Mouse (Mus musculus) intestine, postnatal 0 days (tissue): ENCODE results near the gene Fcrl5. TPM values are rescaled to one million over a fixed set of nuclear protein-coding genes. Genes with fewer than 3 reads are reported as not detected.

ENCODE experiments used
- ATAC-seq: fragments of 200-750 bp; cut with Nextera tagmentation; 2 replicates; pipeline ENCODE4 v1.8.0; 2017; ENCODE audit warnings: mild to moderate bottlenecking, moderate TSS enrichment, moderate library complexity
- H3K27ac ChIP-seq: fragments of 300-500 bp; sonication (generic); 2 replicates; pipeline ENCODE4 v1.5.1; 2014; ENCODE audit warnings: mild to moderate bottlenecking, low read depth, low read length, moderate library complexity
- H3K27me3 ChIP-seq: fragments of 300-500 bp; sonication (generic); replicated peaks from 2 replicates; pipeline ENCODE4 v1.6.1; 2014; ENCODE audit warnings: low read length, mixed read lengths; ENCODE audit not compliant: control insufficient read depth, insufficient read depth
- H3K36me3 ChIP-seq: fragments of 300-500 bp; sonication (generic); 2 replicates; pipeline ENCODE4 v1.6.1; 2014; ENCODE audit warnings: mild to moderate bottlenecking, moderate library complexity; ENCODE audit not compliant: control insufficient read depth, insufficient read depth
- H3K4me1 ChIP-seq: fragments of 300-500 bp; sonication (generic); replicated peaks from 2 replicates; pipeline ENCODE4 v1.6.1; 2014; ENCODE audit warnings: antibody characterized with exemption, low read length, mixed read lengths; ENCODE audit not compliant: control insufficient read depth, insufficient read depth
- H3K4me2 ChIP-seq: fragments of 300-500 bp; sonication (generic); replicated peaks from 2 replicates; pipeline ENCODE4 v1.6.1; 2014; ENCODE audit warnings: low read depth, mild to moderate bottlenecking, moderate library complexity
- H3K4me3 ChIP-seq: fragments of 300-500 bp; sonication (generic); 2 replicates; pipeline ENCODE4 v1.5.1; 2014; ENCODE audit warnings: low read depth, low read length
- H3K9ac ChIP-seq: fragments of 300-500 bp; sonication (generic); 2 replicates; pipeline ENCODE4 v1.6.1; 2014; ENCODE audit warnings: mild to moderate bottlenecking, low read depth, low read length
- H3K9me3 ChIP-seq: fragments of 300-500 bp; sonication (generic); 2 replicates; pipeline ENCODE4 v1.6.1; 2016; ENCODE audit warnings: mixed run types; ENCODE audit not compliant: control insufficient read depth
- CTCF ChIP-seq: sonication (generic); IDR thresholded peaks from 2 replicates; pipeline ENCODE4 v1.5.1; 2016; ENCODE audit warnings: low read depth, mild to moderate bottlenecking, control low read depth, antibody characterized with exemption, moderate library complexity
- WGBS: fragments of 180-500 bp; shearing (Covaris S2); extraction: QIAGEN DNeasy Blood & Tissue Kit; methylation state at CpG from one replicate; pipeline ENCODE4 v1.1.7; 2014; 5-methylcytosine and 5-hydroxymethylcytosine counted together
- polyA plus RNA-seq: library from polyadenylated mRNA; unstranded; fragments of >200 nt; fragmentation: Nextera tagmentation; extraction: Ambion mirVana; gene quantifications from 2 replicates; pipeline ENCODE4 v1.2.1, GENCODE M21; 2015

The Fcrl5 gene
- polyA plus RNA-seq, 1 experiment from 2014 or later: not detected

DNA sequence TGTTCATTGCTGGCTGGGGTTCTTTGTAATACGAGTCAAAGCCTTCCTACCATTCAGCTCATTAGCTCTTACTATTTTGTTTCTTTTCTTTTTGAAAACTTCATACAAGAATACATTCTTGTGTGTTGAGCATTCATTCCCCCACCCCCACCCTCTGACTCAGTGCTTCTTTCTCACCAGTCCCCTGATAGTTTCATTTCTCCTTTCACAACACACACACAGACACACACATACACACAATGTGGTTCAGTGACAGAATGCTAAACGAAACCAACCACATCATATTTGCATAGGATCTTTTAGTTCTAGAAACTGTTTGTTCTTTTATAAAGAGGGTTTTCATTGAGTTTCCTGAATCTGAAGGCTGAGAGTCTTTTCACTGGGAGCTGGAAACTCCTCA lies 52.3 kb downstream of the Fcrl5 start:
- H3K27ac ChIP-seq: no peak overlapping the region
- H3K4me3 ChIP-seq: no peak overlapping the region
- no peak overlapping the region for H3K4me2 ChIP-seq
- H3K9ac ChIP-seq: no peak overlapping the region
- no peaks in the 10 kb centered on the region for H3K4me1 ChIP-seq
- ATAC-seq: no peak
- H3K36me3 ChIP-seq: no peaks in the 10 kb centered on the region
- 70% methylated on average over 2 of the region's 2 CpGs for WGBS
- no peaks in the 10 kb centered on the region for H3K27me3 ChIP-seq
- no peaks in the 10 kb centered on the region for H3K9me3 ChIP-seq
- TF ChIP-seq CTCF: no peak

DNA sequence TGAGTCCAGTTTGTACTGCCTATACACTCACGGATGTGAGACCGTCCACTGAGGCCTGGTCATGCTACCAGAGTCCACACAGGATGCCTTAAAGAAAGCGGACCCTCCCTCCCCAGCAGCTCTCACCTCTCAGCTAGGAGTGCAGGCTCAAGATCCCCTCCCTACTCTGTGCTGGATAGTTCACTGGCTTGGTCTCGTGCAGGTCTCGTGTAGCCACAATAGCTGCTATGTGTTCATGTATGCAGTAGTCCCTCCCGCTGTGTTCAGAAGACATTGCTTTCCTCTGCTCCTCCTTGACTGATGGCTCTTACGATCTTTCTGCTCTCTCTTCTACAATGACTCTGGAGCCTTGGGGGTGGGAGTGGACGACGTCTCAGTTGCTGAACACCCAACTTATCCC lies 62.7 kb downstream of the Fcrl5 start:
- Histone ChIP-seq H3K4me3 (no peak overlapping the region), H3K9ac (no peak overlapping the region), H3K27me3 (no peaks in the 10 kb centered on the region), H3K4me1 (no peaks in the 10 kb centered on the region), H3K9me3 (no peaks in the 10 kb centered on the region), H3K27ac (no peak overlapping the region), H3K4me2 (no peak overlapping the region), H3K36me3 (no peaks in the 10 kb centered on the region)
- 84% methylated on average over 9 of the region's 9 CpGs for WGBS
- no peak for ATAC-seq
- no peak for TF ChIP-seq CTCF

DNA sequence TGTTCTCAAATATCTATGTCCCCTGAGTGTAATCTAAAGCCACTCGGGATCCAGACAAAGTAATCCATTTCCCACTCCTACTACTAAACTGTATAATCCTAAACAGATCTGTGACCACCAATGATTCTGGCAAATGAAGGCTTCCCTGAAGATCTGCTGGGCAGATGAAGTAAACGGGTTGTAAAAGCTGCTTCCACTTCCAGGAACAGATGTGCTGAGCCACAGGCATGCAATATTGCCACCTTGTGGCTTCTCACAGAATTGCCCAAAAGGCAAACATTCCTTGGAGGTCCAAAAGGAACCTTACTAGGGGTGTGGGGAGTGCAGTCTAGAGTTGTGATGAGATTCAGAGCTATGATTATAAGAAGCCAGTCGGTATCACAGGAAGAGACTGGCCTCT lies 63.5 kb downstream of the Fcrl5 start:
- 16% methylated on average over 3 of the region's 3 CpGs for WGBS
- no peaks in the 10 kb centered on the region for H3K9me3 ChIP-seq
- TF ChIP-seq CTCF: peak; percentile 98
- H3K4me1 ChIP-seq: no peaks in the 10 kb centered on the region
- H3K36me3 ChIP-seq: no peaks in the 10 kb centered on the region
- H3K4me3 ChIP-seq: no peak overlapping the region
- no peak overlapping the region for H3K27ac ChIP-seq
- no peak for ATAC-seq
- H3K27me3 ChIP-seq: no peaks in the 10 kb centered on the region
- no peak overlapping the region for H3K9ac ChIP-seq
- H3K4me2 ChIP-seq: no peak overlapping the region

DNA sequence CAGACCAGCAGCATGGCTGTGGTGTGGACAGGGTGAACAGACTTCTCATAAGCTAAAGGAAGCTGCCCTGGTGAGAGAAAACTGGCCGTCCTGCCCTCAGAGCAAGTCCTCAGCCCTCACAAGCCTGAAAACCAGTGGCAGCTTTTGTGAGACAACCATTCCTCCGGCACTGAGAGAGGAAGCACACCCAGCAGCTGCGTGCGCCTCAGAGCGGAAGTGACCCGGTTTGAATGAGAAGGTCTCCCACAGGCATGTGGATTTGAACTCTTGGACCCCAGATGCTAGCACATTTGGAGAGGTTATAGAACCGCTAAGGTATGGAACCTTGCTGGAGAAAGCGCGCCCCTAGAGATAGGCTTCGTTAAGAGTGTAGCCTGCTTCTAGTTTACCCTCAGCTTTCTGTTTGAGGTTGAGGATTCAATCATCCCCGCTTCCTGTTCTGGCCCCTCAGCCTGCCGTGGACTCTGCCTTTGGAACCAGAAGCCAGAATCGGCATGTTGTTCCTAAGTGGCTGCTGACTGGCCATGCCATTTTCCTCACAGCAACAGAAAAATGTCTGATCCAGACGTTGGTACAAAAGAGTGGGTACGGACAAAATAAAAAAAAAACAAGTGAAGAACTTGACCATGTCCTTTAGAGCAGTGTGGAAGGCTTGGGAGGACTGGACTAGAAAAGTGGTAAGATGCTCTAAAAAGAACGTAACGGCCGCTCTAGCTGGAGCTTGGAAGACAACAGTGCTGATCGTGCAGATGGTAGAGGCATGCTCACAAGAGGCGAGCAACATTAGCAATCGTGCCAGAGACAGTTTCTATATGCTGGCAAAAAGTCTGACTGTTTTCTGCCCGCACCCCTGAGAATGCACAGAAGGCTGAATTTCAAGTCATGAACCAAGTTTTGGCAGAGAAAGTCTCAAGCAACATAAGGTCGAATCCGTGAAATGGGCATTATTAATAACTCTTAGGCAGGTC lies 64.8 kb downstream of the Fcrl5 start:
- Histone ChIP-seq H3K4me3 (no peak overlapping the region), H3K9ac (no peak overlapping the region), H3K4me1 (no peaks in the 10 kb centered on the region), H3K9me3 (no peaks in the 10 kb centered on the region), H3K36me3 (no peaks in the 10 kb centered on the region), H3K4me2 (no peak overlapping the region), H3K27ac (no peak overlapping the region), H3K27me3 (no peaks in the 10 kb centered on the region)
- no peak for ATAC-seq
- TF ChIP-seq CTCF: no peak
- WGBS: 73% methylated on average over 24 of the region's 24 CpGs

DNA sequence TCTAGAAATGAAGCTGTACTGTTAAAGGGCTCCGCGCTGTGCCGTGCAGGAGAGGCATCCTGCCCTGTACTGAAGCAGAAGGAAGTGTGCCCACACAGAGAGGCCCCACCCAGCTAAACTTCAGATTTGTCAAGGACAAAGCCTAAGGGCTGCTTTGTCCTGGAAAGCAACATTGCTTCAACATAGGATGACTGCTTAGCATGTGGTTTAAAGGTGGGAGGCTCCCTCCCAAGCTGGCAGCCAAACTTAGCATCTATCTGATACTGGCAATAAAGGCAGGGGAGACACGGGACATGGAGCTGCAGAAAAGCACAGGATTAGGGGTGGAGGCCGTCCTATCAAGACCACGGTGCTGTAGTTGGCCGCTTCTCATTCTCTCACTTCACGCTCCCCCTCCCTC lies 65.6 kb downstream of the Fcrl5 start:
- no peaks in the 10 kb centered on the region for H3K27me3 ChIP-seq
- H3K4me3 ChIP-seq: no peak overlapping the region
- no peaks in the 10 kb centered on the region for H3K9me3 ChIP-seq
- no peak overlapping the region for H3K4me2 ChIP-seq
- WGBS: 54% methylated on average over 8 of the region's 8 CpGs
- TF ChIP-seq CTCF: no peak
- H3K36me3 ChIP-seq: no peaks in the 10 kb centered on the region
- H3K4me1 ChIP-seq: no peaks in the 10 kb centered on the region
- ATAC-seq: no peak
- H3K9ac ChIP-seq: no peak overlapping the region
- no peak overlapping the region for H3K27ac ChIP-seq

DNA sequence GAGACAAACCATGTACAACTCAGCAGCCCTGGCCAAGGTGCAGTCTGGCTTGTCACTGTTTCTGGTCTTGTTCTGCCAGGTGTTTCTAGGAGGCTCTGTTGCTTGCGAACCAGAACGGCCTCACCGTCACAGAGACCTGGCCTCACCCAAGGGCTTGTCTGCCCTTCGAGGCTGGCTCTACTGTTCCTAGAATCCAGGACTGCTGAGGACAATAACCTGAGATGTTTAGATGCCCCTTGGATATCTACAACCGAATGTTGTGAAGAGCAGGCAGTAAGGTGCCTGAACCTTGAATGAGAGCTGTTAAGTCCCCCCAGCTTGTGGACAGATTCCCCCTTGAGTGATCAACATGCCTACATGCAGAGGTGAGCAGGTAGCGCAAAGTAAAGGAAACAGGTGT lies 67.2 kb downstream of the Fcrl5 start:
- ATAC-seq: no peak
- H3K36me3 ChIP-seq: no peaks in the 10 kb centered on the region
- H3K27ac ChIP-seq: no peak overlapping the region
- WGBS: 84% methylated on average over 6 of the region's 6 CpGs
- H3K4me1 ChIP-seq: no peaks in the 10 kb centered on the region
- H3K4me2 ChIP-seq: no peak overlapping the region
- H3K4me3 ChIP-seq: no peak overlapping the region
- no peaks in the 10 kb centered on the region for H3K27me3 ChIP-seq
- no peak for TF ChIP-seq CTCF
- no peaks in the 10 kb centered on the region for H3K9me3 ChIP-seq
- H3K9ac ChIP-seq: no peak overlapping the region
